Mouse (Mus musculus) spleen, adult 2 months (tissue): ENCODE data around the gene Klhl8.

ENCODE experiments used
- CTCF ChIP-seq: fragments of 200-500 bp; IDR thresholded peaks from 2 replicates; pipeline ENCODE4 v1.5.1; 2011; ENCODE audit warnings: mild to moderate bottlenecking, inconsistent platforms; ENCODE audit not compliant: insufficient read depth, insufficient read length, insufficient replicate concordance; ENCODE audit errors: extremely low read depth
- POLR2A ChIP-seq: fragments of 200-500 bp; IDR thresholded peaks from 2 replicates; pipeline ENCODE4 v1.6.1; 2011; ENCODE audit warnings: low read depth, low read length, inconsistent platforms

- TF ChIP-seq POLR2A = no peak
- no peak for TF ChIP-seq CTCF
These were observed 28.2 kb upstream of the Klhl8 start for GRCm38 (mm10) chr5:103939350-103939652.
